Mouse (Mus musculus): ENCODE measurements around the gene Slc16a1. TPM values are rescaled to one million over a fixed set of nuclear protein-coding genes. Genes with fewer than 3 reads are reported as not detected.

Gene Slc16a1
- polyA plus RNA-seq, 1 experiment from 2014 or later: 70.8 TPM

DNA sequence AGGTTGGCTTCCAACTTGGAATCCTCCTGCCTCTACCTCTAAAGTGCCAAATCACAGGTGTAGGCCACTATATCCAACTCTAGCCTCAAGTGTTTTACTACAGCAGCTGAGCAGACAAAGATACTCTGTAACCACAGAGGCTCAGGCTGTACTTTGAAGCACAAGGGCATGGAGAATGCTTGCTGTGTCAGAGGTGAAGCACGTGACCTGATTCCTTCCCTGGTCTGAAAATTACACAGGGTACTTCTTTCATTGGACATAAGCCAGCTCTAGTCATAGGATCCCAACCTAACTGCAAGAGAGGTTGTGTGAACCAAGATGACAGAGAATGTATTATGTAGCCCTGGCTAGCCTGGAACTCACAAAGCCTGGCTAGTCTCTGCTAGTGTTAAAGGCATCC, 24.4 kb upstream of the Slc16a1 start:
- Histone ChIP-seq H3K36me3 (no peaks in the 10 kb centered on the region), H3K9ac (no peak overlapping the region), H3K4me2 (no peak overlapping the region), H3K9me3 (replicated peaks) (no peaks in the 10 kb centered on the region), H3K27me3 (no peaks in the 10 kb centered on the region), H3K4me1 (replicated peaks) (peaks cover 32% of the 10 kb centered on the region), H3K27ac (no peak overlapping the region), H3K4me3 (no peak overlapping the region)
- no peak for ATAC-seq (replicated peaks; ENCODE audit: insufficient number of reproducible peaks, insufficient read depth, low FRiP score, low read depth)
- 50% methylated on average over 1 of the region's 1 CpGs for WGBS

- no peak overlapping the region for H3K4me2 ChIP-seq
- no peaks in the 10 kb centered on the region for H3K27me3 ChIP-seq
- H3K9ac ChIP-seq: no peak overlapping the region
- ATAC-seq (replicated peaks; ENCODE audit: insufficient number of reproducible peaks, insufficient read depth, low FRiP score, low read depth): no peak
- WGBS: 73% methylated on average over 2 of the region's 2 CpGs
- H3K4me3 ChIP-seq: no peak overlapping the region
- no peak overlapping the region for H3K27ac ChIP-seq
- H3K9me3 ChIP-seq (replicated peaks): no peaks in the 10 kb centered on the region
- peaks cover 26% of the 10 kb centered on the region for H3K4me1 ChIP-seq (replicated peaks)
- no peaks in the 10 kb centered on the region for H3K36me3 ChIP-seq
Measured at GRCm38 (mm10) chr3:104615216-104615615, 23.3 kb upstream of the Slc16a1 start.

DNA sequence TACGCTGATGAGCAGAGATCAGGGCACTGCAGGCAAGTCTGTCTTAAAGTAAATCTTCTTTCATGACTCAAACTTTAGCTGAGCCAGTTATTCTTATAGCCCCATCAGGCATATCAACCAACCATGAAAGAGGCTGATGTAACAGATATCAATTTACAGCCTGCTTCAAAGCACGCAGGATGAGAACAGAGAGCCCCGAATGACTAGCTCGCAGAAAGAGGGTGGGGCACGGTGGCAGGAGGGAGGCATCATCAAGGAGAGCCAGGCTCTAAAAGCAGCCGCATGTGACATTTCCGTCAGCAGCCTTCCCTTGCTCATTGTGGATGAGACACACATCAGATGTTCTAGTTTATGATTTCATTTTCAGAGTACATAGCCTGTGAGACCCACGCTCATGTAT, 22.3 kb upstream of the Slc16a1 start:
- no peak for ATAC-seq (replicated peaks; ENCODE audit: insufficient number of reproducible peaks, insufficient read depth, low FRiP score, low read depth)
- 35% methylated on average over 8 of the region's 8 CpGs for WGBS
- Histone ChIP-seq H3K36me3 (no peaks in the 10 kb centered on the region), H3K27me3 (no peaks in the 10 kb centered on the region), H3K4me1 (replicated peaks) (peaks cover 21% of the 10 kb centered on the region), H3K9ac (no peak overlapping the region), H3K4me2 (no peak overlapping the region), H3K27ac (no peak overlapping the region), H3K9me3 (replicated peaks) (no peaks in the 10 kb centered on the region), H3K4me3 (no peak overlapping the region)

GRCm38 (mm10) chr3:104621841-104622240, 16.6 kb upstream of the Slc16a1 start:
- no peak for ATAC-seq (replicated peaks; ENCODE audit: insufficient number of reproducible peaks, insufficient read depth, low FRiP score, low read depth)
- Histone ChIP-seq H3K4me1 (replicated peaks) (no peaks in the 10 kb centered on the region), H3K9ac (no peak overlapping the region), H3K4me2 (no peak overlapping the region), H3K27ac (no peak overlapping the region), H3K9me3 (replicated peaks) (no peaks in the 10 kb centered on the region), H3K36me3 (no peaks in the 10 kb centered on the region), H3K27me3 (no peaks in the 10 kb centered on the region), H3K4me3 (no peak overlapping the region)
- 44% methylated on average over 1 of the region's 1 CpGs for WGBS

DNA sequence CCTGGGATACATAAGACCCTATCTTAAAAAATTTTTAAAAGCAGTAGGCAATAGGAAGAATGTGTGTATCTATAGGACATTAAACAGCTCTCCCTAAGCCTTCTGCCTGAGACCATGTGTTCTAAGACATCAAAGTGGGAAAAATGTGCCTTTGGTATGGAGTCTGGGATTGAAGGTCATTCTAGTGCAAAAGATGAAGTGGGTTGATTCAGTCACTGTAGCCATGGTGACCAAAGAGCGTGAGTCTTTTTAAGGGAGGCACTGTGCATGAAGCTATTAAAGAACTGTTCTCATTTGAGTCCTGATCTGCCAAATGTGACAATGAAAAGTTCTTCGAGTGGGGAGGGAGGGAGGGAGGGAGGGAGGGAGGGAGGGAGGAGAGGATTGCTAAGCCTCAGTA, 8.7 kb upstream of the Slc16a1 start:
- ATAC-seq (replicated peaks; ENCODE audit: insufficient number of reproducible peaks, insufficient read depth, low FRiP score, low read depth): no peak
- no peak overlapping the region for H3K4me2 ChIP-seq
- no peak overlapping the region for H3K9ac ChIP-seq
- 0 out of 2 replicates have a peak, but pooled peaks cover 2% of the 10 kb centered on the region for H3K4me1 ChIP-seq (replicated peaks)
- no peaks in the 10 kb centered on the region for H3K36me3 ChIP-seq
- no peak overlapping the region for H3K4me3 ChIP-seq
- no peak overlapping the region for H3K27ac ChIP-seq
- H3K9me3 ChIP-seq (replicated peaks): no peaks in the 10 kb centered on the region
- no peaks in the 10 kb centered on the region for H3K27me3 ChIP-seq
- WGBS: 47% methylated on average over 2 of the region's 2 CpGs

DNA sequence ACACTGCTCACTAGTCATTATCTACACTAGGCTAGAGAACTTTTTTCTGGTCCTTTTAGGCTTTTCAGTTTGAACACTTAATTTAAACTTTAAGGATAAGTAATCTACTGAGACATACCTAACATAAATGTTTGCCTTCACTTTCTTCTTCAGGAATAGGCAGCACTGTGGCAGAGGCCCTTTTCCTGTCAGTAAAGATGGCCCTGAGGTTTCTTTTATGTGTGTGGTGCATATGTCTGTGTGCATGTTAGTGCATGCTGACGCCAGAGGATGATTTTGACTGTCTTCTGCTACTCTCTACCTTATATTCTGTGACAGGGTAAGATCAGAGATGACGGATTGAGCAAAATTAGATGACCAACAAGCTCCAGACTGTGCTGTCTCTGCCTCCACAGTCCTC, 7.5 kb upstream of the Slc16a1 start:
- Histone ChIP-seq H3K4me3 (no peak overlapping the region), H3K4me2 (no peak overlapping the region), H3K36me3 (no peaks in the 10 kb centered on the region), H3K27ac (no peak overlapping the region), H3K4me1 (replicated peaks) (0 out of 2 replicates have a peak, but pooled peaks cover 2% of the 10 kb centered on the region), H3K27me3 (no peaks in the 10 kb centered on the region), H3K9ac (no peak overlapping the region), H3K9me3 (replicated peaks) (no peaks in the 10 kb centered on the region)
- ATAC-seq (replicated peaks; ENCODE audit: insufficient number of reproducible peaks, insufficient read depth, low FRiP score, low read depth): no peak
- 79% methylated on average over 2 of the region's 2 CpGs for WGBS

DNA sequence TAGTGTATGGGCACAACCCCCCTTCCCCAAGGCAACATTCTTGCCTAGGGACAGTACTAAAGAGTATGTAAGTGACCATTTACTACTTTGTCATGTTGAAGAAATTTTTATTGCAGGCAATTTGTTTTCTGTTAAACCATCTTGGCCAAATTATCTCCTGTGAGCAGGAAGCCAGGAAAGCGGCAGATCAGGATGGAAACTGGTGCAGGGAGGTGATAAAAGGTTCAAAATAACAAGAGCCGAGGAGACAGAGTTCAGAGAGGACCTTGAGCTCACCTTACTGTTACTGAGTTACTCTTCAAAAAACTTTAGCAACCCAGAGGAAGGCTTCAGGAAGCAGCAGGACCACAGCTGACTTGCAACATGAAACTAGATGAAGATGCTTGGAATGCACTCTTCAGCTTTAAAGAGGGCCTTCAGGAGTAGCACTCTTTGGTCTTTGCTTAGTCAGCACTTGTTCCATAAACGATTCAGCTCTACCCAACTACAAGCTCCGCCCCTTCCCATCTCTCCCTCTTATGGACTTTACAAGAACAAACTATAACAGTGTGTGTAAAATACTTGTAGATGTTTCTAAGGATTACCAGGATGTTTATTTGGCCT, 5.8 kb upstream of the Slc16a1 start:
- Histone ChIP-seq H3K27ac (no peak overlapping the region), H3K9ac (no peak overlapping the region), H3K4me3 (no peak overlapping the region), H3K9me3 (replicated peaks) (no peaks in the 10 kb centered on the region), H3K4me2 (no peak overlapping the region), H3K27me3 (no peaks in the 10 kb centered on the region), H3K36me3 (no peaks in the 10 kb centered on the region), H3K4me1 (replicated peaks) (0 out of 2 replicates have a peak, but pooled peaks cover 7% of the 10 kb centered on the region)
- no peak for ATAC-seq (replicated peaks; ENCODE audit: insufficient number of reproducible peaks, insufficient read depth, low FRiP score, low read depth)
- 54% methylated on average over 4 of the region's 4 CpGs for WGBS

- no peak overlapping the region for H3K4me2 ChIP-seq
- WGBS: 84% methylated on average over 2 of the region's 2 CpGs
Measured at GRCm38 (mm10) chr3:104636491-104636890, 2.0 kb upstream of the Slc16a1 start.

DNA sequence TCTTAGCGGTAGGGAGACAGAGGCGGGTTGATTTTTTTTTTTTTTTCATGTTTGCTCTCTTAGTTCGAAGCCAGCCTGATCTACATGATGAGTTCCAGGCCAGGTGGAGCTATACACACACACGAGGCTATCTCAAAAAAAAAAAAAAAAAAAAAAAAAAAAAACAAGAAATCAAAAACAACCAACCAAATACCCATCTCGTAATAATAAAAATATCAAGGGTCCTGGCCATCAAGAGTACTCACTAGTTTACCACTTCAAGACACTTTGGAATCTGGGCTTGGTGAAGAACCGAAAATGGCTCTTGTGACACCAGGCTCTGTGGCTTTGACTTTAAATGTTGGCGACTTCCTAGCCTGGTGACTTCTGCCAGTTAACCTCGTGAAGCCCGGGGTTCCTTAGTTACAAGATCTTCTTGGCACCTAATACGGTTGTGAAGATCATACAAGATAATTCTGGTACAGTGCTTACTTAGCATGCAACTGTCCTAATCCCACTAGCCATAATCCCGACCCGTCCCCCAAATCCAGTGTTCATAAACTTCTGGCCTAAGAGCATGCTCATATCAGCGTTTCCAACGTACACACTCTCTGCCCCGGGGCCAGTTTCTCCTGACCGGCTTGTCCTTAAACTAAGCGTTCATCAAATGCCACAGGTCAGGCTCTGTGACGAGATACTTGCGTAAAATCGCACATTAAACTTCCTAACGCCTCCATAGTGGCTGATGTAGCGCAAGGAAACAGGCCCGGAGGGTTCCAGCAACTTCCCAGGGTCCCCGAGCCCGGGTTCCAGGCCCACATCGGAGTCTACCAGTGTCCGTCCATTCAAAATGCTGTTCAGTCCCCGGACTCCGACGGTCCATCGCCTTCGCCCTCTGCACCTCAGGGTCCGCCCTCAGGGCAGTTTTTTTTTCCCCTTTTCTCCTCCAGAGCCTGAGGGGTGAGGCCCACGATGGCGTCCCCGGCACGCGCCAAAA, 753 bp upstream of the Slc16a1 start:
- WGBS: 10% methylated on average over 38 of the region's 38 CpGs
- no peaks in the 10 kb centered on the region for H3K27me3 ChIP-seq
- peak overlapping the region; percentile 97 for H3K9ac ChIP-seq
- H3K9me3 ChIP-seq (replicated peaks): no peaks in the 10 kb centered on the region
- ATAC-seq (replicated peaks; ENCODE audit: insufficient number of reproducible peaks, insufficient read depth, low FRiP score, low read depth): peak; percentile 3; the same call in 1 of the 2 replicates
- H3K4me3 ChIP-seq: peak overlapping the region; percentile 85
- H3K4me2 ChIP-seq: peak overlapping the region; percentile 86
- no peaks in the 10 kb centered on the region for H3K36me3 ChIP-seq
- peaks cover 18% of the 10 kb centered on the region for H3K4me1 ChIP-seq (replicated peaks)
- H3K27ac ChIP-seq: peak overlapping the region; percentile 93

More at GRCm38 (mm10) chr3:104636491-104636890, 2.0 kb upstream of the Slc16a1 start:
- no peaks in the 10 kb centered on the region for H3K9me3 ChIP-seq (replicated peaks)
- H3K4me1 ChIP-seq (replicated peaks): peaks cover 11% of the 10 kb centered on the region
- H3K27ac ChIP-seq: no peak overlapping the region
- H3K9ac ChIP-seq: no peak overlapping the region
- no peak for ATAC-seq (replicated peaks; ENCODE audit: insufficient number of reproducible peaks, insufficient read depth, low FRiP score, low read depth)
- H3K36me3 ChIP-seq: no peaks in the 10 kb centered on the region
- no peak overlapping the region for H3K4me3 ChIP-seq
- no peaks in the 10 kb centered on the region for H3K27me3 ChIP-seq

GRCm38 (mm10) chr3:104638932-104639748, 672 bp downstream of the Slc16a1 start:
- peak overlapping the region; percentile 86 for H3K4me2 ChIP-seq
- peak; percentile 71 for ATAC-seq (replicated peaks; ENCODE audit: insufficient number of reproducible peaks, insufficient read depth, low FRiP score, low read depth)
- peak overlapping the region; percentile 85 for H3K4me3 ChIP-seq
- peak overlapping the region; percentile 93 for H3K27ac ChIP-seq
- WGBS: under 1% methylated on average over 58 of the region's 58 CpGs
- peak overlapping the region; percentile 97 for H3K9ac ChIP-seq
- peaks cover 25% of the 10 kb centered on the region for H3K4me1 ChIP-seq (replicated peaks)
- H3K36me3 ChIP-seq: no peaks in the 10 kb centered on the region
- no peaks in the 10 kb centered on the region for H3K9me3 ChIP-seq (replicated peaks)
- no peaks in the 10 kb centered on the region for H3K27me3 ChIP-seq

All from heart, embryonic 15.5 days (tissue).